Mouse (Mus musculus) spleen, postnatal 36 days (tissue): ENCODE results near the gene Olfr1020.

Experiments
- DNase-seq, 2 experiments: peaks; one replicate each; pipeline ENCODE4 v3.0.0; 2022; ENCODE audit warnings: low spot score in 2 of 2, mixed read lengths in 1 of 2

The Olfr1020 gene

GRCm38 (mm10) chr2:85846730-85847129 is at the start of gene Olfr1020:
Gene Olfr1020, plus strand, starts transcription at chr2:85847030.
- no peak for DNase-seq

GRCm38 (mm10) chr2:85802444-85802843 is 44.4 kb upstream of the Olfr1020 start, which contains the start of gene Olfr1016:
Gene Olfr1016, minus strand, starts transcription at chr2:85802544.
- DNase-seq, result no peak

GRCm38 (mm10) chr2:85804501-85804900 is 42.3 kb upstream of the Olfr1020 start:
- DNase-seq, result no peak

- no peak for DNase-seq
Measured at GRCm38 (mm10) chr2:85818179-85818578, 28.7 kb upstream of the Olfr1020 start, which contains the start of gene Olfr1018. Gene Olfr1018, plus strand, starts transcription at chr2:85818479.

DNA sequence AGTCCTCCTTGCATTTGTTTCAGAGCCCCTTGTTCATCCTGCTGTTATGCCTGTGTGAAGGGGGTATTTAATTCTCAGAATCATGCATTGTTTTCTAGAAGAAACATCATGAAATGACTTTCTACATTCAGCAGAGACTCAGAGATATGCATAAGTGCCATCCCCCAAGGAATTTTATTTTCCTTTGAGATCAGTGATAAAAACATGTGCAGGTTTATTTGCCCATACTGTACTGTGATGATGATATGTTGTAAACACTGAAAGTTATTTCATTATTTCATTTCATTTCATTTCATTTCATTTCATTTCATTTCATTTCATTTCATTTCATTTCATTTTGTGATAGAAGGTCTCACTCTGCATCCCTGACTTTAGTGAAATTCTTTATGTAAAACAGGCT is 1.4 kb upstream of the Olfr1020 start, which contains the start of gene Olfr1019:
Gene Olfr1019 (minus strand): TSS at position 101 of the 400 bp plus-strand sequence.
- no peak for DNase-seq

GRCm38 (mm10) chr2:85868294-85868693 is 21.5 kb downstream of the Olfr1020 start, which contains the start of gene Olfr1022:
Gene Olfr1022, plus strand, starts transcription at chr2:85868594.
- no peak for DNase-seq

- DNase-seq, result no peak
Measured at GRCm38 (mm10) chr2:85885340-85885739, 38.5 kb downstream of the Olfr1020 start, which contains the start of gene Olfr1023. Gene Olfr1023, plus strand, starts transcription at chr2:85885640.
